Mouse (Mus musculus): Measurements from ENCODE around the gene Pcmt1. TPM values are rescaled to one million over a fixed set of nuclear protein-coding genes. Genes with fewer than 3 reads are reported as not detected.

The Pcmt1 gene
- polyA plus RNA-seq, 1 experiment from 2014 or later, result 194 TPM

DNA sequence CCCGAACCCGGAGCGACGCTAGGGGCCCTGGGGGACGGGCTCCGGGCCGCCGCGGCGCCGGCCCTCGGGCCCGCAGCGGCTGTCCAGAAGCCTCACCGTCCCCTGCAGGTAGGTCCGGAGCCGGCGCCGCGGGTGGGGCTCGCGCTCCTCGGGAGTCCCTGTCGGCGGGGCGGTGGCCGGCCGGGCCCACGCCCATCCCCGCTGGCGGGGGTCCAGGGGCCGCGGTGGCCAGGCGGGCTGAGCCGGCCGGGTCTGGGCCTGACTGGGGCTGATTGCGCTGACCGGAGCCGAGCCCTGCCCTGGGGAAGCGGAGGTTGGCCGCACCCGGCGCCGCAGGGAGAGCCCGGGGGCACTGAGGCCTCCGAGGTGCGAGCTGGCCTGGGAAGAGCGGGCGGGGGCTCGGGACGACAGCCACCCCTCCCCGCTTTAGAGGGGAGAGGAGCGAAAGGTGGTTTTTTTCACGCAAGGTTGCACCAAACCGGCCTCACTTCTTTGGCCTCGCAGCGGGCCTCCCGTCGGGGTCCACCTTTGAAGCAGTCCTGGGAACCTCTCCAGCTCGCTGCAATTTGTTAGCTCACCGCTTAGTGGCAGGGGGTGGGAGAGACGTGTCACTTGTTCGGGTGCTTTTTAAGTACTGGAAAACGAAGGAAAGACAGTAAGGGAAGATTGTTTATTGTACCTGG, 548 bp upstream of the Pcmt1 start:
- H3K36me3 ChIP-seq, result peaks cover 21% of the 10 kb centered on the region
- ATAC-seq (ENCODE audit: low FRiP score), result peak; percentile 73
- H3K4me1 ChIP-seq, result peaks cover 49% of the 10 kb centered on the region
- no peaks in the 10 kb centered on the region for H3K9me3 ChIP-seq (replicated peaks)
- peak overlapping the region; percentile 73 for H3K4me2 ChIP-seq
- WGBS, result 0% methylated on average over 59 of the region's 64 CpGs
- H3K27ac ChIP-seq (replicated peaks), result peak overlapping the region; percentile 96
- no peaks in the 10 kb centered on the region for H3K27me3 ChIP-seq (replicated peaks)
- H3K4me3 ChIP-seq (replicated peaks), result peak overlapping the region; percentile 96
- H3K9ac ChIP-seq (replicated peaks), result peak overlapping the region; percentile 97

DNA sequence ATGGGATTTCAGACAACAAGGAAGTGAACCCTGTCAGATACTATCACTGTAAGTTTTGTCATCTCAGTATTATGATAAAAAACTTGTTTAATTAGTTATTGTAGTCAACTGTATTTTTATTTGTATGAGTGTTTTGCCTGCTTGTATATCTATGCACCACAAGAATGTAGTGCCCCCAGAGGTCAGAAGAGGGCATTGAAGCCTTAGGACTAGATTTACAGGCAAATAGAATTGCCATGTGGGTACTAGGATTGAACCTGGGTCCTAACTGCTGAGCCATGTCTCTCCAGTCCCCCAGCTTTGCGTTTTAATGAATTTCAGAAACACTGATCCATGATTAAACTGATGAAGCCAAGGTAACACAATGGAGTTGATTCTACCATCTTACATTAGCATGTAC, 7.3 kb downstream of the Pcmt1 start:
- no peak overlapping the region for H3K9ac ChIP-seq (replicated peaks)
- no peaks in the 10 kb centered on the region for H3K9me3 ChIP-seq (replicated peaks)
- no peak overlapping the region for H3K4me3 ChIP-seq (replicated peaks)
- no peak overlapping the region for H3K27ac ChIP-seq (replicated peaks)
- WGBS, result 65% methylated on average over 1 of the region's 1 CpGs
- no peaks in the 10 kb centered on the region for H3K27me3 ChIP-seq (replicated peaks)
- peaks cover 6% of the 10 kb centered on the region for H3K4me1 ChIP-seq
- no peak overlapping the region for H3K4me2 ChIP-seq
- ATAC-seq (ENCODE audit: low FRiP score), result no peak; the same call in 1 of the 2 replicates
- peaks cover 37% of the 10 kb centered on the region for H3K36me3 ChIP-seq

DNA sequence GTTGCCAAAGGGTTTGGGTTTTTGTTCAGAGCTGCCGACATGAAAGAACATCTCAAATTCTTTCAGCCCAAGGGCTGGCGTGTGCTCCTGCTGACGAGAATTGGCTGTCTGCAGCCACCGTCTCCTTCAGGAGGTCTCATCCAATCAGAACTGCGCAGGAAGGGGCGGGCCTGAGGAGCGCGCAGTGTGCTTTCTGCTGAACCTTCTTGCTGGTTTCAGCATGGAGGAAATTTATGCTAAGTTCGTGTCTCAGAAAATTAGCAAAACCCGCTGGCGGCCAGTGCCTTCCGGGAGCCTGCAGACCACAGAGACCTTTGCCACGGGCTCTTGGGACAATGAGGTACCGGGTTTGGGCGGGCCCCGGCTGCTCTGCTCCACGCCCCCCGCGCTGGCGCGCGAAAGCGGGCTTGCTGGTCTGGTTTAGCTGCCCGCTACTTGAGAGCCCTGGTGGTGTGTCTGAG, 13.6 kb downstream of the Pcmt1 start, which contains the start of gene Nup43:
Gene Nup43 (plus strand): TSS at position 162 of the 461 bp plus-strand sequence.
- Histone ChIP-seq H3K36me3 (0 out of 2 replicates have a peak, but pooled peaks cover 6% of the 10 kb centered on the region), H3K4me2 (peak within 1 kb of the TSS; percentile 78), H3K9ac (replicated peaks) (peak within 1 kb of the TSS; percentile 65), H3K4me1 (peaks cover 15% of the 10 kb centered on the region), H3K27ac (replicated peaks) (peak within 1 kb of the TSS; percentile 83), H3K9me3 (replicated peaks) (no peaks in the 10 kb centered on the region), H3K4me3 (replicated peaks) (peak within 1 kb of the TSS; percentile 81), H3K27me3 (replicated peaks) (no peaks in the 10 kb centered on the region)
- 0% methylated on average over 24 of the region's 24 CpGs for WGBS
- peak; percentile 84 for ATAC-seq (ENCODE audit: low FRiP score)

DNA sequence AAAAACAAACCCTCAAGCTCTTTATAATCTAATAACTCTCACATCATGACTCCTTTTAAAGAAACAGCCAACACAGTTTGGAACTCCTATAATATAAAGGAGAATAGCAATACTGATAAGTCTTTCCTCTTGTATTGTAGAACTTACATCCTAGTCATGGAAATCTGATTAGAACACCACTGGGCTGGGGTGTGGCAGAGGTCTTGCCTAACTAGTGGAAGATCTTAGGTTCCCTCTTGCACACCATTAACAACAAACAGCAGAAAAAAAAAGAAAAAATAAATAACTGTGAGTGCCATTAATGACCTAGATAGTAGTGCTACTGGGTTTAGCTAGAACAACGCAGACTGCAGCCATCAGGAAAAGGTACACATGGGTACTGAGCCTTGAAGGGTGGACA, 16.0 kb downstream of the Pcmt1 start:
- Histone ChIP-seq H3K9ac (replicated peaks) (no peak overlapping the region), H3K4me1 (peaks cover 21% of the 10 kb centered on the region), H3K9me3 (replicated peaks) (no peaks in the 10 kb centered on the region), H3K27ac (replicated peaks) (no peak overlapping the region), H3K4me3 (replicated peaks) (no peak overlapping the region), H3K27me3 (replicated peaks) (no peaks in the 10 kb centered on the region), H3K4me2 (no peak overlapping the region), H3K36me3 (0 out of 2 replicates have a peak, but pooled peaks cover 2% of the 10 kb centered on the region)
- WGBS, result 93% methylated on average over 1 of the region's 1 CpGs
- no peak for ATAC-seq (ENCODE audit: low FRiP score)

DNA sequence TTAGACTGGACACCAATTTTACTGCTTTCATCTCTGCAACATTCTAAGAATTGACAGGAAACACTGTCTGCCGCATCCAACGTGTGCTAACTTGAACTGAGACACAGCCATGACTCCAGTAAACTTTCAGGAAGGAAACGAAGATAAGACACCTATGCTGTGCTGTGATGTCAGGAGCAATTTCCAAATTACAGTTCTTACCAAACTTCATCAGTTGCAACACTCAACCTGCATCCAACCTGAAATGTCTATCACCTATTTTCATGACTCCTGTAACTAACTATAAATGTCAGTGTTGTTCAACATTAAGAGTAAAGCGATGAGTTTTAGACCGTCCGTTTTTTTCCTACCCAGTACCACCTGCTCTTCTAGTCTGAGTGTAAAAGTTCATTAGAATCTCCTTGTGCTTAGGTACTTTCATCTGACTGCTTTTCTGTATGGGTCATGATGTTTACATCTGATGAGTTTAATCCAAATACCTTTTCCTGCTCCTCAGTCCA, 16.9 kb downstream of the Pcmt1 start:
- Histone ChIP-seq H3K4me1 (peaks cover 21% of the 10 kb centered on the region), H3K27me3 (replicated peaks) (no peaks in the 10 kb centered on the region), H3K27ac (replicated peaks) (peak overlapping the region; percentile 98), H3K4me3 (replicated peaks) (peak overlapping the region; percentile 97), H3K4me2 (peak overlapping the region; percentile 89), H3K9ac (replicated peaks) (peak overlapping the region; percentile 96), H3K36me3 (no peaks in the 10 kb centered on the region), H3K9me3 (replicated peaks) (no peaks in the 10 kb centered on the region)
- 74% methylated on average over 6 of the region's 6 CpGs for WGBS
- no peak for ATAC-seq (ENCODE audit: low FRiP score)

DNA sequence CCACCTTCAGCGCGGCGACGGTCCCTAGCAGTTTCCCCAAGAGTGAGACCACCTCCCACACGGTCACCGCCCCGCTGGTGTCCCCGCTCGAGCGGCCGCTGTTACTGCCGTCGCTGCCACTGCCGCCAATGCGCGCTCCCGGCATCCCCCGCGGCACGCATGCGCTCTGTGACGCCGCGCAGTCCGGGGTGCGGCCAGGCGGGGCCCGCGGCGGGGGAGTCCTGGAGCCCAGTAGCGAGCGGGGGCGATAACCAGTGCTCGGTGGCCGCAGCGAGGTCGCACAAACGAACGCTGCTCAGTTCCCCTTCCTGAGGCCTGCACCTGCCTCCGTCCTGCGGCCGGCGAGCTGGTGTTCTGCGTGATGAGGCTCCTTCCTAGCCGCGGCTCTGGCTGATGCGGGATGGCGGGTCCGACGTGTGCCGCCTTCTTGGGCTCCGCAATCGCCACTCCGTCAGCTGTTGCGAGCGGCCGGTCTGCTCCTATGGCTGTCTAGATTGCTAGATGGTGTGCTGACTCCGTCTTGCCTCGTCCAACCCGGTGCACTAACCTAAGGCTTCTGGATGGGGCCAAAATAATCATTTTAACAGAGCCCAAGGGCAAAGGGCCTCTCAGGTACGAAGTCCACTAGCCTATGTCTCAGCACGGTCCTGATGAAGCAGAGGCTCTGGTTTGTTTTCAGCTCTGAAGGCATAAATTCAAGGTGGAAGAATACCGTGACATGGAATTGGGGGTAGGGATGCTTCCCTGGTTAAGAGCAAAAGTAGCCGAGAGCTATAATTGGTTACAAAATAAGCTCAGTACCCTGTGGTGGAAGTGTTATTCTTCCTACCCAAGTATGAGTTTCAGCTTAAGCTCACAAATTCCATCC, 17.5 kb downstream of the Pcmt1 start:
- ATAC-seq (ENCODE audit: low FRiP score), result peak; percentile 94
- peak overlapping the region; percentile 96 for H3K9ac ChIP-seq (replicated peaks)
- peak overlapping the region; percentile 97 for H3K4me3 ChIP-seq (replicated peaks)
- under 1% methylated on average over 63 of the region's 64 CpGs for WGBS
- peak overlapping the region; percentile 98 for H3K27ac ChIP-seq (replicated peaks)
- H3K9me3 ChIP-seq (replicated peaks), result no peaks in the 10 kb centered on the region
- no peaks in the 10 kb centered on the region for H3K36me3 ChIP-seq
- H3K4me2 ChIP-seq, result peak overlapping the region; percentile 89
- H3K27me3 ChIP-seq (replicated peaks), result no peaks in the 10 kb centered on the region
- H3K4me1 ChIP-seq, result peaks cover 19% of the 10 kb centered on the region

DNA sequence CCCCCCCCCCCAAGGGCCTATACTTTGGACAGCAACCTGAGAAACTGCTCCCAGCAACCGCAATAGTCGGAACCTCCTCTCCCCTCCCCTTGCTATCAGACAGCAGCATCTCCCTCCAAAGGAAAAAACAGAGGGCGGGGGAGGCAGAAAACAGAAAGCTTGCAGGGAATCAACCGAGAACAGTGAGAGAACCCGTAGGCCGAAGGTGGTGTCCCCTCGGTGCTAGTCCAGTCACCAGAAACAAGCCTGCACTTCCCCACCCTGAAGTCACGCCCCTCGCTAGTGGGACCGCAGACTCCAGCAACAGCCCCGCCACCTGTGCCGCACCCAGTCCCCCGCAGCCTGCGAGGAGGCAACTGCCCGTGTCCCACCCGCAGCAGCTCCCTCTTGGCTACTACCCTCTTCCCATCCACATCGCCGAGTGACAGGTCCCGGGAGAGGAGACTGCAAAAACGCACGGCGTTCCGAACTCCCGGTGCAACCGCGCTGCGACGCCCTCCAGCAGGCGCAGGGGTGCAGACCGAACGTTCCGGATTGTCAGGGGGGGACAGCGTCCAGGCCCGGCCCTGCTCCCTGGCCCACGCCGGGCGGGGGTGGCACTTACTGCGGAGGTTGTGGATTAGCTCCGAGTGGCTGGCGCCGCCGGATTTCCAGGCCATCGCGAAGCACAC, 18.3 kb downstream of the Pcmt1 start:
- Histone ChIP-seq H3K4me1 (peaks cover 12% of the 10 kb centered on the region), H3K4me3 (replicated peaks) (peak overlapping the region; percentile 97), H3K9ac (replicated peaks) (peak overlapping the region; percentile 96), H3K27me3 (replicated peaks) (no peaks in the 10 kb centered on the region), H3K9me3 (replicated peaks) (no peaks in the 10 kb centered on the region), H3K27ac (replicated peaks) (peak overlapping the region; percentile 98), H3K36me3 (no peaks in the 10 kb centered on the region), H3K4me2 (peak overlapping the region; percentile 89)
- under 1% methylated on average over 44 of the region's 44 CpGs for WGBS
- ATAC-seq (ENCODE audit: low FRiP score), result peak; percentile 70

DNA sequence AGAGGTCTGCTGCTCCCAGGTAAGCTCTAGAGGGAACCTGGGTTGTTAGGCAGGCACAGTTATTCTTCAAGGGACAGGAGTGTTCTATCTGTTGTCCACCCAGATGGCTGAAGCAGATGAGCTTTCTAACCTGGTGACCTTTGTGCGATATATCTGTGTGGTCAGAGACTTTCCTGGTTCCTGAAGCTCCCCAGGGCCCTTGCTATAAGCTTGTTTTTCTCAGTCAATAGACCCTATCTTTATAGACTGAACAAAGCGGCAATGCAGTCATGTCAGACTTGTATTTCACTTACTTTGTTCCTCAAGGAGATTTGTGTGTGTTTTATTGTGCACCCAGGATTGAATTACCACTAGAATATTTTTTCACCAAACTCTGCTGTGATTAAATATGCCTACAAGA, 29.9 kb downstream of the Pcmt1 start:
- Histone ChIP-seq H3K9me3 (replicated peaks) (no peaks in the 10 kb centered on the region), H3K27me3 (replicated peaks) (no peaks in the 10 kb centered on the region), H3K4me1 (no peaks in the 10 kb centered on the region), H3K36me3 (peaks cover 24% of the 10 kb centered on the region), H3K27ac (replicated peaks) (no peak overlapping the region), H3K9ac (replicated peaks) (no peak overlapping the region), H3K4me3 (replicated peaks) (no peak overlapping the region), H3K4me2 (no peak overlapping the region)
- WGBS, result 87% methylated on average over 2 of the region's 2 CpGs
- no peak for ATAC-seq (ENCODE audit: low FRiP score)

DNA sequence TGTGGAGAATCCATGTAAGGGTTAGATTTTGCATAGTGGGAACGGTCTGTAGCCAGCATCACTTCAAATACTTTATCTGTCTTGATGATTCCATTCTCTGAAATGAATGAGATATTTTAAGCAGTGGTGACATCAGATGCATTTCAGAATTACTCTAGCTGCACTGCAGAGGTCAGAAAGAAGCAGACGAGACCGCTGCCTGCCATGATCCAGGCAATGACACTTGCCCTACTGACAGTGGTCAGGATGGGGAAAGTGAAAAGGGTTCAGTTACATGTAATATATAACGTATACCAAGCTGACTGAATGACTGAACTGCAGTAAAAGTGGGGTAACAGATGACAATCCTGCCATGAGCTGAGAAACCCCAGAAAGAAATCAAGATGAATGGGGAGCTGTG, 31.9 kb downstream of the Pcmt1 start:
- no peaks in the 10 kb centered on the region for H3K4me1 ChIP-seq
- no peak overlapping the region for H3K27ac ChIP-seq (replicated peaks)
- no peaks in the 10 kb centered on the region for H3K27me3 ChIP-seq (replicated peaks)
- no peak for ATAC-seq (ENCODE audit: low FRiP score)
- WGBS, result 84% methylated on average over 4 of the region's 4 CpGs
- H3K9ac ChIP-seq (replicated peaks), result no peak overlapping the region
- no peak overlapping the region for H3K4me3 ChIP-seq (replicated peaks)
- no peak overlapping the region for H3K4me2 ChIP-seq
- peaks cover 32% of the 10 kb centered on the region for H3K36me3 ChIP-seq
- H3K9me3 ChIP-seq (replicated peaks), result no peaks in the 10 kb centered on the region

DNA sequence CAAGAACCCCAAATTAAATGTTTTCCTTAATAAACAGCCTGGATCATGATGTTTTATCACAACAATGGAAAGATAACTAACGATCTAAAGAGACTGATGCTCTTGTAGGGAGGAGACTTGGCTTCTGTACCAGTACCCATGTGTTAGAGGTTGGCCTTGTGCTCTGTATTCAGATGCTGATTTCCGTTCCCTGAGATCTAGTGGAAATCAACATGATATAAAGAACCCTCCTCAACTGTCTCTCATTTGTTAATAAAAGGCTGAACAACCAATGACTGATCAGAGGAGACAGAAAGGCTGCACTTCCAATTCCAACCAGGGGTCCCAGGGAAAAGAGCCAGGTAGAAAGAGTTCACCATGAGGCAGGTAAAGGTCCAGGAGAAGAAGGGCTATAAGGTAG, 35.0 kb downstream of the Pcmt1 start:
- no peaks in the 10 kb centered on the region for H3K27me3 ChIP-seq (replicated peaks)
- H3K4me1 ChIP-seq, result no peaks in the 10 kb centered on the region
- H3K4me3 ChIP-seq (replicated peaks), result no peak overlapping the region
- H3K9me3 ChIP-seq (replicated peaks), result no peaks in the 10 kb centered on the region
- no peak overlapping the region for H3K4me2 ChIP-seq
- H3K27ac ChIP-seq (replicated peaks), result no peak overlapping the region
- H3K36me3 ChIP-seq, result peaks cover 53% of the 10 kb centered on the region
- H3K9ac ChIP-seq (replicated peaks), result no peak overlapping the region
- no peak for ATAC-seq (ENCODE audit: low FRiP score)
- 92% methylated on average over 2 of the region's 2 CpGs for WGBS

DNA sequence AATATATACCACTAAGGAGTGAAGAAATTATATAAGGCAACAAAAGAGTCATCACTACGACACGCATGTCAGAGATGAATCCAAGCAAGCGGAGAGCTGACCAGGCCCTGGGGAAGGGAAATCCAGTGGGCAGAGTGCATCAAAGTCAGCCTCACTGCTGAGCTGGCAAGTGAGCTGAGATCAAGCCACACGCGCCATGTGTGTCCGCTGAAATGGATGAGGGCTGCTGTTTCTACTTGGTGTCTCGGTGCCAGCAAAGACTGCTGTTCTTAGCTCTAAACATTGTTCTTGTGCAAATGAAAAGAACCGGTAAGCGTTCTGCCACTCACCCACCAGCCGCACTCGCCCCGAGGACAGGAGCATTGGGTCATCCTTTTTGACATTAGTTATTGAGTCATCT, 40.6 kb downstream of the Pcmt1 start:
- no peaks in the 10 kb centered on the region for H3K4me1 ChIP-seq
- 96% methylated on average over 12 of the region's 12 CpGs for WGBS
- no peak overlapping the region for H3K4me2 ChIP-seq
- H3K4me3 ChIP-seq (replicated peaks), result no peak overlapping the region
- no peak overlapping the region for H3K27ac ChIP-seq (replicated peaks)
- no peaks in the 10 kb centered on the region for H3K9me3 ChIP-seq (replicated peaks)
- no peak overlapping the region for H3K9ac ChIP-seq (replicated peaks)
- H3K27me3 ChIP-seq (replicated peaks), result no peaks in the 10 kb centered on the region
- H3K36me3 ChIP-seq, result peaks cover 61% of the 10 kb centered on the region
- ATAC-seq (ENCODE audit: low FRiP score), result no peak
